Mouse (Mus musculus): Measurements from ENCODE around the gene Sertad4. TPM values are rescaled to one million over a fixed set of nuclear protein-coding genes. Genes with fewer than 3 reads are reported as not detected.

Sertad4 gene
- total RNA-seq, 2 experiments from 2014 or later, result 7.9 to 9.3 TPM

GRCm38 (mm10) chr1:192806168-192807157, 49.1 kb downstream of the Sertad4 start:
- no peak for DNase-seq

DNA sequence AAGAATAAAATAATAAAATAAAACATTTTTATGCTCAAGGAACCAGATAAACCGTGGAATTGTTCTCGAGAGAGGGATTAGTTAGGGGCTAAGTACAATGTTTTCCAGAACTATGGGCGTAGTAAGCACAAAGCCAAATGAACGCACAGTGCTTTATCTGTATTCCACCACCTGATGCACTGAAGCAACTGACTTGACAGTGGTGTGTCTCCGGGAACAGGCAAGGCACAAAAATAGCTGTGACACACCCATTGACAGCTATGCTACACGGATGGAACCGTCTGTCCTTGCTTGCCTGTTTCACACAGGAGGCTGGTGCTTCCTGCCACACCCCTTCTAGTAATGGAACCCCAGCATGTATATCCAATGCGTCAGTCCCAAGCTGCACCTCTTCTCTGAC, 55.2 kb downstream of the Sertad4 start:
- DNase-seq, result no peak

DNA sequence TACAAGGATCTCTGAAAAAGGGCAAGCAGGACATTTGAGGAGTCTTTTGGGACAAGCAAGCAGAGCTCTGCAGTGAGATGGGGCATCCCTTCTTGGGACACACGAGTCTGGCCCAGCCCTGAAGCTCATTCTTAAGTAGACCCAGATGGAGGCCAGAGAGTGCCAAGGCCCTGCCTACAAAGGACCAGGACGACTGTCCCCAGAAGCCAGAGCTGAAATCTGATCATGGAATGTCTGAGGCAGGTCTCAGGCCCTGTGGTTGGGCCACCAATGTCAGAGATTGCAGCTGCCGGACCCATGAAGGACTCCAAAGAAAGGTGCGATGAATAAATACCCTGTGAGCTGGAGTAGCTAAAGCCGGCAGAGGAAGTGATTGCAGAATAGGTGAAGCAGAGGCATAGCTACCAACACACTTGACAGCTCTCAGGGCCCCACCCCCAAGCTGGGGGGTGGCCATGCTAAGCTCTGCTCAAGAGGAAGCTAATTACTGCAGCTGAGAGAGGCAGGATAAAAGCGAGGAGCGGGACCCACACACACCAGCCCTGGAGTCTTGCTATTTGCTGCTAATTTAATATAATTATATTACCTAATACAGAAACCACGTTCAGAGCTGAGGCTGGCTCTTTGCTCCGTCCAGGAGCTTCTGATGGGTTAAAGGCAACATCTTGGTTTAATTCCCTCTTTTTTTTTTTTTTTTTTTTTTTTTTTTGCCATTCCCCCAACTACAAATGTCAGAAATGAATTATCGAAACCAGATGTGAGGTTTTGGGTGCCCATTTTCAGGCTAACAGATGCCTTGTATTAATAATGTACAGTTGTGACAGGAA, 56.2 kb downstream of the Sertad4 start:
- no peak for DNase-seq

GRCm38 (mm10) chr1:192798212-192799164, 57.1 kb downstream of the Sertad4 start:
- DNase-seq, result no peak

DNA sequence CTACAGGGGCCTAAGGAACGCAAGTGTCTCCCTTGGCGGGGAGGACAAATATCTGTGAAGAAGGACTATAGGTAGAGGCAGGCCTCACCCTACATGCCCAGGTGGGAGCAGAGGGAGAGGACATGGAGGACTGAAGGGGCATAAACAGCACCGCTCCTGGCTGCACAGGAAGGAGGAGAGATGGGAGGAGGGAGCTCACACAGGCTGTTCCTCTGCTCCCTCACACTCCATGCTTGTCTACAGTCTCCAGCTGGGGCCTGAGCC, 58.6 kb downstream of the Sertad4 start:
- no peak for DNase-seq

DNA sequence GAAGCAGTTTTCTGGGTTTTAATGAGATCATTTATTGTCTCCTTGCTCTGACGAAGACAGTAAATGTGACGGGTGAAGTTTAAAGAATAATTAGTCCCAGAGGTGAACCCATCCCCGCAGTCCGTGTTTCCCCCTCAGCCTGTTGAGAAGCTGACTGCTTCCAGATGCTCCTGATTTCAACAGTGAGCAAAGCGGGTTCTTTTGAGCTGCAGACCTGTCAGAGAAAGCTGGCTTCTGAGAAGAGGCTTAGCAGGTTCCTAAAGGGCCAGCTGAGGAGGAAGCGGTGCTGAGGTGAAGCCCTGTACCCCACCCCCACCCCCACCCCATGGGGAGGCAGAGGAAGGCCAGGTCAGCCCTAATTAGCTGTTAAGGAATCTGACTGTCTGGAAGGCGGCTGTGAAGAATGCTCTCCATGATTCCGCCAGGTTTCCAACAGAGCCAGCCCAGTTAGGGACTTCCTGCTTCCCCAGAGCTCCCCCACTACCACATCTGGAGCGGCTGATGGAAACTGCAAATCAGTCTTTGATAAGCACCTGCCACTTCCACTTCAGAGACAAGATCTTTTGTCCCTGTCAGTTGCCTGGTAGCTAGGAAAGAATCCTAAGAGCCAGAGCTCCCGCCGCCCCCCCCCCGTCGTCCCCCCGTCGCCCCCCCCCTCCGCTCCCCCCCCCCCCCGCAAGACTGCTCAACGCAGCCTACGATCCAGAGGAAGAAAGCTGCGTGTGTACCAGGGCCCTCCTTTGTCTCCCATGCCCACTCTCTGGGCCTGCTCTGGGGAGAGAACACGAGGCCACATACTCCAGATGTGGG, 59.1 kb downstream of the Sertad4 start:
- DNase-seq, result no peak

- no peak for DNase-seq
Observed at GRCm38 (mm10) chr1:192794957-192795745, 60.4 kb downstream of the Sertad4 start.

Other genes starting within 250 kb of the Sertad4 start
- gene Hhat, start 84.5 kb downstream of the Sertad4 start, total RNA-seq (2021), result 1 to 10 TPM; 6.8 to 7.3 TPM
- gene Syt14, start 180.0 kb upstream of the Sertad4 start, total RNA-seq (2021), result 1 to 10 TPM; 4.6 to 5.7 TPM